Mouse (Mus musculus) kidney, embryonic 15.5 days (tissue): ENCODE measurements around the gene Mbnl1. TPM values are rescaled to one million over a fixed set of nuclear protein-coding genes. Genes with fewer than 3 reads are reported as not detected.

ENCODE experiments used
- ATAC-seq: fragments of 200-750 bp; cut with Nextera tagmentation; replicated peaks from 2 replicates; pipeline ENCODE4 v1.8.0; 2017; ENCODE audit warnings: moderate TSS enrichment; ENCODE audit not compliant: low FRiP score
- H3K27ac ChIP-seq: fragments of 300-500 bp; sonication (generic); 2 replicates; pipeline ENCODE4 v1.5.1; 2015; ENCODE audit warnings: mild to moderate bottlenecking, inconsistent platforms
- H3K27me3 ChIP-seq: fragments of 300-500 bp; sonication (generic); 2 replicates; pipeline ENCODE4 v1.6.1; 2015; ENCODE audit warnings: inconsistent platforms
- H3K36me3 ChIP-seq: fragments of 300-500 bp; sonication (generic); 2 replicates; pipeline ENCODE4 v1.6.1; 2015; ENCODE audit warnings: inconsistent platforms
- H3K4me1 ChIP-seq: fragments of 300-500 bp; sonication (generic); 2 replicates; pipeline ENCODE4 v1.6.1; 2015; ENCODE audit warnings: inconsistent platforms
- H3K4me2 ChIP-seq: fragments of 300-500 bp; sonication (generic); 2 replicates; pipeline ENCODE4 v1.6.1; 2015; ENCODE audit warnings: moderate library complexity, mild to moderate bottlenecking, inconsistent platforms
- H3K4me3 ChIP-seq: fragments of 300-500 bp; sonication (generic); replicated peaks from 2 replicates; pipeline ENCODE4 v1.5.1; 2015; ENCODE audit warnings: mild to moderate bottlenecking, inconsistent platforms
- H3K9ac ChIP-seq: fragments of 300-500 bp; sonication (generic); 2 replicates; pipeline ENCODE4 v1.6.1; 2015; ENCODE audit warnings: mild to moderate bottlenecking, inconsistent platforms
- H3K9me3 ChIP-seq: fragments of 300-500 bp; sonication (generic); replicated peaks from 2 replicates; pipeline ENCODE4 v1.6.1; 2016; ENCODE audit warnings: inconsistent platforms
- WGBS: fragments of 180-500 bp; shearing (Covaris S2); methylation state at CpG from one replicate; pipeline ENCODE4 v1.1.7; 2015; ENCODE audit warnings: mixed read lengths; 5-methylcytosine and 5-hydroxymethylcytosine counted together
- polyA plus RNA-seq: library from polyadenylated mRNA; unstranded; fragments of >200 nt; fragmentation: Nextera tagmentation; extraction: Ambion mirVana; gene quantifications from 2 replicates; pipeline ENCODE4 v1.2.1, GENCODE M21; 2015

Mbnl1 gene
- polyA plus RNA-seq, 1 experiment from 2014 or later, result 89.4 TPM

DNA sequence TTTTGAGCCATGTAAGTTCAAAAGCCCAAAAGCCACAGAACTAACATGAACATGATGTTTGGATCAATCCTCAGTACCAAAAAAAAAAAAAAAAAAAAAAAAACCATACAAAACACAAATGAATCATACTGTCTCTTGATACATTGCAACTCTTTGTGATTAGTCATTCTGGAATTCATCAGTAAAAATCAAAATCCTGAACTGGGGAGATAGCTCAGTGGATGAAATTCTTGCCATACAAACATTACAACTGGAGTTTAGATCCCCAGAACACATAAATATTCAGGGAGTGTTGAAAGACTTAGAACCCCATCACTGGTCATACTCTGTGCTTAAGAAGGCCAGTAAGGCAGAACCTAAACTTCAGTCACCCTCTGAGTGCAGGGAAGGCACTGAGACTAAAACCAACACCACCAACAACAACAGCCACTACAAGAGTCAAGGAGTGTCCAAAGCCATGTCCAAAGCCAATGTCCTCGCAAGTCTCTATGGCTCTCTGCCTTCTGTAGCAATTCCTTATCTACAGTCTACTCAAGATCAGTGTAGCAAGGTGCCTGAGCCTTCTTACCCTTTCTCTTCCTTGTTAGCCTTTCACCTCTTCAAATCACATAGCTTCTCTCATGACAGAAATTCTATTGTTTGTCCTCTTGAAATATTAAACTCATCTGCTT lies 160.3 kb downstream of the Mbnl1 start:
- Histone ChIP-seq H3K4me2 (no peak overlapping the region), H3K9ac (no peak overlapping the region), H3K4me3 (no peak overlapping the region), H3K9me3 (no peaks in the 10 kb centered on the region), H3K4me1 (no peaks in the 10 kb centered on the region), H3K36me3 (peaks cover 9% of the 10 kb centered on the region; the same call in 1 of the 2 replicates), H3K27me3 (no peaks in the 10 kb centered on the region), H3K27ac (no peak overlapping the region)
- WGBS, result 90% methylated on average over 1 of the region's 1 CpGs
- no peak for ATAC-seq

- Histone ChIP-seq H3K9me3 (no peaks in the 10 kb centered on the region), H3K27me3 (no peaks in the 10 kb centered on the region), H3K27ac (no peak overlapping the region), H3K4me2 (no peak overlapping the region), H3K4me3 (no peak overlapping the region), H3K9ac (no peak overlapping the region), H3K4me1 (no peaks in the 10 kb centered on the region), H3K36me3 (no peaks in the 10 kb centered on the region)
- 73% methylated on average over 3 of the region's 3 CpGs for WGBS
- ATAC-seq, result no peak
Observed at GRCm38 (mm10) chr3:60638530-60638929, 165.9 kb downstream of the Mbnl1 start.

DNA sequence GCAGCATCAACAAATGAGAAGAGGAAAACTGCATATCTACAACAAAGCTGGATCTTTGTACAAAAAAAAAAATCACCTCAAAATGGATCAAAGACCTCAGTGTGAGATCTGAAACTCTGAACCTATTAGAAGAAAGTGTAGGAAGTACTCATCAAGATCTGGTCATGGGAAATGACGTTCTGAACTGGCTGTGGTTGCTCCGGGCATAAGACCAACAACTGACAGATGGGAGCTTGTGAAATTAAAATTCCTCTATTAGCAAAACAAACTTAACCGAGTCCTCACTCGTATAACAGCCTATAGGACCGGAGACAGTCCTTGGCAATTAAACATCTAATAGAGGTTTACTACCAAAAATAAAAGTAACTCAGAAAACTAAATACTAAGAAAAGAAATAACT lies 166.5 kb downstream of the Mbnl1 start:
- no peak for ATAC-seq
- Histone ChIP-seq H3K9ac (no peak overlapping the region), H3K9me3 (no peaks in the 10 kb centered on the region), H3K27ac (no peak overlapping the region), H3K36me3 (no peaks in the 10 kb centered on the region), H3K4me2 (no peak overlapping the region), H3K4me1 (no peaks in the 10 kb centered on the region), H3K27me3 (no peaks in the 10 kb centered on the region), H3K4me3 (no peak overlapping the region)
- WGBS, result 55% methylated on average over 5 of the region's 5 CpGs

GRCm38 (mm10) chr3:60642227-60642626 lies 169.6 kb downstream of the Mbnl1 start:
- H3K9me3 ChIP-seq, result no peaks in the 10 kb centered on the region
- 81% methylated on average over 3 of the region's 3 CpGs for WGBS
- no peaks in the 10 kb centered on the region for H3K36me3 ChIP-seq
- H3K4me2 ChIP-seq, result no peak overlapping the region
- no peak overlapping the region for H3K4me3 ChIP-seq
- no peak overlapping the region for H3K27ac ChIP-seq
- no peaks in the 10 kb centered on the region for H3K4me1 ChIP-seq
- H3K9ac ChIP-seq, result no peak overlapping the region
- no peak for ATAC-seq
- no peaks in the 10 kb centered on the region for H3K27me3 ChIP-seq

DNA sequence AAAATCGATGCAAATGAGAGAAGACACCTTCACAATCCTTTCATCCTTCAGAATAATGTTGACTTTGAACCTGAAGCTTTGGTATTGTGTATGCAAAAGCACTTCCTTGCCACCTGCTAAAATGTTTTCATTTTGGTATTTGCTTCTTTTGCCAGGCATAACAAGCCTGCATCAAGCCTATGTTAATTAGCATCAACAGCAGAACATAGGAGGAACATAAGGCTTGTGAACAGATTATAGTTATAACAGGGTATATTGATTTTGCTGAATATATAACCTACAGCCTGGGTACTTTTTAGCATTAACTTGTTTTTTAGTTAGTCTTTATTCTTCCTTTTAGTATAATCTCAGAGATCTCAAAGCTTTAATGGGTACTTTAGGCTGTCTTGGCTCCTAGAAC lies 172.9 kb downstream of the Mbnl1 start:
- no peak for ATAC-seq
- Histone ChIP-seq H3K27ac (no peak overlapping the region), H3K9me3 (no peaks in the 10 kb centered on the region), H3K4me2 (no peak overlapping the region), H3K4me1 (no peaks in the 10 kb centered on the region), H3K9ac (no peak overlapping the region), H3K36me3 (no peaks in the 10 kb centered on the region), H3K4me3 (no peak overlapping the region), H3K27me3 (no peaks in the 10 kb centered on the region)
- 79% methylated on average over 1 of the region's 1 CpGs for WGBS

DNA sequence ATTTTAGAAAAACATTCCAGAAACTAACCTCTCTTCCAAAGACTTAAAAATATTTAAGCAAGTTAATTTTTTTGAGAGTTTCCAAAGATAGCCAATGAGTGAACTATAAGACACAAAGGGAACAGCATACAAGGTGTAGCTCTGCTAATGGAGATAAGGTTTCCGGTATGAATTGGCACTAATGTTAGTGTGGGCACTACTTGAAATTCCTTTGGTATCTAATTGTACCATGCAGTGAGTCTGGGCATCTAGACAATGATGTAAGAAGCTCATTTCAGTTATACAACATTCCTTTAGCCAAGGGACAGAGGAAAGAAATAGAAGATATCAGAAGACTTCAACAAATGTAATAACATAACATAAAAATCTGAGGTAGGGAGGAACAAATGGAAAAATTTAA lies 175.7 kb downstream of the Mbnl1 start:
- H3K4me3 ChIP-seq, result no peak overlapping the region
- H3K4me2 ChIP-seq, result no peak overlapping the region
- ATAC-seq, result no peak
- no peak overlapping the region for H3K9ac ChIP-seq
- no peaks in the 10 kb centered on the region for H3K36me3 ChIP-seq
- H3K27ac ChIP-seq, result no peak overlapping the region
- H3K9me3 ChIP-seq, result no peaks in the 10 kb centered on the region
- WGBS, result 86% methylated on average over 1 of the region's 1 CpGs
- no peaks in the 10 kb centered on the region for H3K27me3 ChIP-seq
- no peaks in the 10 kb centered on the region for H3K4me1 ChIP-seq

DNA sequence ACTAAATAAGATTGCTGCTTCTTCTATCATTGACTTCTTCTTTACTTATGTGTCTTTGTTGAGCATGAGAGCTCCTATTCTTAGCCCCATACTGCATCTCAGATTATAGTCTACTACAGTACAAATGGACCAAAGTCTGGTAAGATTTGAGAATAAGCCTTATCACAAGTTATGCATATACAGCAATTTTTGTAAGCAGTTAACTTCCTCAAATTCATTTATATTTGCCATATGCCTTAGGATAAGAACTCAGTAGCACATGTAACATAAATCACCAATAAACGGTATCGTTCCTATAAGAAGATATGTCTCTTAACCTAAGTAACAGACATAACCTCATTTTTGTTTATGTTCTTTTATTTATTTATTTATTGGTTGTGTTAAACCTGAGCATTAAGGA lies 188.1 kb downstream of the Mbnl1 start:
- H3K4me3 ChIP-seq, result no peak overlapping the region
- 92% methylated on average over 2 of the region's 2 CpGs for WGBS
- ATAC-seq, result no peak
- H3K4me2 ChIP-seq, result no peak overlapping the region
- no peaks in the 10 kb centered on the region for H3K9me3 ChIP-seq
- no peaks in the 10 kb centered on the region for H3K36me3 ChIP-seq
- H3K27me3 ChIP-seq, result no peaks in the 10 kb centered on the region
- H3K27ac ChIP-seq, result no peak overlapping the region
- no peaks in the 10 kb centered on the region for H3K4me1 ChIP-seq
- H3K9ac ChIP-seq, result no peak overlapping the region
